Mouse (Mus musculus) hindbrain, embryonic 16.5 days (tissue): ENCODE results near the gene Cyp1a2. TPM values are rescaled to one million over a fixed set of nuclear protein-coding genes. Genes with fewer than 3 reads are reported as not detected.
A peak's percentile ranks its signal among the peaks of the same experiment; 100 is the strongest.

ENCODE experiments used
- ATAC-seq: fragments of 200-750 bp; cut with Nextera tagmentation; 2 replicates; pipeline ENCODE4 v1.8.0; 2017; ENCODE audit warnings: moderate TSS enrichment, moderate library complexity
- H3K27ac ChIP-seq: fragments of 300-500 bp; sonication (generic); 2 replicates; pipeline ENCODE4 v1.5.1; 2014; ENCODE audit warnings: low read depth, mild to moderate bottlenecking, control low read depth, low read length, moderate library complexity
- H3K27me3 ChIP-seq: fragments of 300-500 bp; sonication (generic); replicated peaks from 2 replicates; pipeline ENCODE4 v1.6.1; 2014; ENCODE audit warnings: low read length; ENCODE audit not compliant: control insufficient read depth, insufficient read depth
- H3K36me3 ChIP-seq: fragments of 300-500 bp; sonication (generic); 2 replicates; pipeline ENCODE4 v1.6.1; 2014; ENCODE audit warnings: mild to moderate bottlenecking, low read length, moderate library complexity, mixed read lengths; ENCODE audit not compliant: control insufficient read depth, insufficient read depth
- H3K4me1 ChIP-seq: fragments of 300-500 bp; sonication (generic); 2 replicates; pipeline ENCODE4 v1.6.1; 2014; ENCODE audit warnings: low read depth, low read length; ENCODE audit not compliant: control insufficient read depth, insufficient read depth
- H3K4me2 ChIP-seq: fragments of 300-500 bp; sonication (generic); 2 replicates; pipeline ENCODE4 v1.6.1; 2014; ENCODE audit warnings: mild to moderate bottlenecking, low read length, control low read depth, moderate library complexity
- H3K4me3 ChIP-seq: fragments of 300-500 bp; sonication (generic); 2 replicates; pipeline ENCODE4 v1.5.1; 2014; ENCODE audit warnings: mild to moderate bottlenecking, low read length, control low read depth, moderate library complexity
- H3K9ac ChIP-seq: fragments of 300-500 bp; sonication (generic); 2 replicates; pipeline ENCODE4 v1.6.1; 2014; ENCODE audit warnings: low read depth, mild to moderate bottlenecking, control low read depth, low read length, moderate library complexity
- H3K9me3 ChIP-seq: fragments of 300-500 bp; sonication (generic); 2 replicates; pipeline ENCODE4 v1.6.1; 2014; ENCODE audit warnings: mild to moderate bottlenecking, low read length, moderate library complexity; ENCODE audit not compliant: control insufficient read depth
- WGBS: fragments of 180-500 bp; shearing (Covaris S2); extraction: QIAGEN DNeasy Blood & Tissue Kit; methylation state at CpG from one replicate; pipeline ENCODE4 v1.1.7; 2014; 5-methylcytosine and 5-hydroxymethylcytosine counted together
- polyA plus RNA-seq: library from polyadenylated mRNA; unstranded; fragments of >200 nt; fragmentation: Nextera tagmentation; extraction: Ambion mirVana; gene quantifications from 2 replicates; pipeline ENCODE4 v1.2.1, GENCODE M21; 2015

Cyp1a2 gene
- polyA plus RNA-seq, 1 experiment from 2014 or later = not detected

- ATAC-seq = no peak
- Histone ChIP-seq H3K27me3 (no peaks in the 10 kb centered on the region), H3K4me1 (peaks cover 71% of the 10 kb centered on the region), H3K27ac (0 out of 2 replicates have a peak overlapping the region, but pooled peaks have one; percentile 14), H3K9me3 (no peaks in the 10 kb centered on the region), H3K36me3 (no peaks in the 10 kb centered on the region), H3K4me3 (no peak overlapping the region), H3K9ac (peak overlapping the region; percentile 35; the same call in 1 of the 2 replicates), H3K4me2 (no peak overlapping the region)
- 43% methylated on average over 8 of the region's 8 CpGs for WGBS
Measured at GRCm38 (mm10) chr9:57638651-57639459, 44.6 kb downstream of the Cyp1a2 start.

- Histone ChIP-seq H3K4me3 (no peak overlapping the region), H3K27ac (peak overlapping the region; percentile 42), H3K9me3 (no peaks in the 10 kb centered on the region), H3K9ac (no peak overlapping the region), H3K4me1 (peaks cover 63% of the 10 kb centered on the region), H3K4me2 (no peak overlapping the region), H3K27me3 (no peaks in the 10 kb centered on the region), H3K36me3 (no peaks in the 10 kb centered on the region)
- 41% methylated on average over 6 of the region's 6 CpGs for WGBS
- ATAC-seq = peak; percentile 41; the same call in 1 of the 2 replicates
Measured at GRCm38 (mm10) chr9:57637741-57638322, 45.7 kb downstream of the Cyp1a2 start.

- no peak overlapping the region for H3K4me3 ChIP-seq
- H3K9ac ChIP-seq = no peak overlapping the region
- WGBS = 76% methylated on average over 3 of the region's 3 CpGs
- H3K4me1 ChIP-seq = peaks cover 57% of the 10 kb centered on the region
- no peaks in the 10 kb centered on the region for H3K9me3 ChIP-seq
- ATAC-seq = no peak
- peak overlapping the region; percentile 0; the same call in 1 of the 2 replicates for H3K27ac ChIP-seq
- H3K4me2 ChIP-seq = no peak overlapping the region
- H3K36me3 ChIP-seq = no peaks in the 10 kb centered on the region
- H3K27me3 ChIP-seq = no peaks in the 10 kb centered on the region
Measured at GRCm38 (mm10) chr9:57637272-57637671, 46.2 kb downstream of the Cyp1a2 start.

- Histone ChIP-seq H3K27ac (no peak overlapping the region), H3K9ac (no peak overlapping the region), H3K36me3 (peaks cover 24% of the 10 kb centered on the region), H3K4me2 (no peak overlapping the region), H3K4me3 (no peak overlapping the region), H3K9me3 (no peaks in the 10 kb centered on the region), H3K27me3 (no peaks in the 10 kb centered on the region), H3K4me1 (peaks cover 20% of the 10 kb centered on the region)
- ATAC-seq = no peak
- 33% methylated on average over 4 of the region's 4 CpGs for WGBS
Measured at GRCm38 (mm10) chr9:57633481-57634024, 50.0 kb downstream of the Cyp1a2 start.

GRCm38 (mm10) chr9:57629118-57629874 is 54.2 kb downstream of the Cyp1a2 start:
- no peak overlapping the region for H3K27ac ChIP-seq
- H3K36me3 ChIP-seq = peaks cover 49% of the 10 kb centered on the region

GRCm38 (mm10) chr9:57628717-57629116 is 54.8 kb downstream of the Cyp1a2 start:
- no peak overlapping the region; the same call in 1 of the 2 replicates for H3K9ac ChIP-seq
- no peak overlapping the region for H3K4me3 ChIP-seq
- H3K9me3 ChIP-seq = no peaks in the 10 kb centered on the region
- peaks cover 49% of the 10 kb centered on the region for H3K36me3 ChIP-seq
- 0 out of 2 replicates have a peak, but pooled peaks cover under 1% of the 10 kb centered on the region for H3K4me1 ChIP-seq
- no peak overlapping the region for H3K4me2 ChIP-seq
- H3K27me3 ChIP-seq = no peaks in the 10 kb centered on the region
- no peak overlapping the region for H3K27ac ChIP-seq
- no peak for ATAC-seq
- WGBS = 92% methylated on average over 12 of the region's 12 CpGs

More at GRCm38 (mm10) chr9:57629118-57629874, 54.2 kb downstream of the Cyp1a2 start:
- H3K9me3 ChIP-seq = no peaks in the 10 kb centered on the region
- WGBS = 73% methylated on average over 14 of the region's 14 CpGs
- ATAC-seq = peak; percentile 67
- H3K4me3 ChIP-seq = no peak overlapping the region
- H3K27me3 ChIP-seq = no peaks in the 10 kb centered on the region
- H3K4me1 ChIP-seq = peaks cover 6% of the 10 kb centered on the region; the same call in 1 of the 2 replicates
- H3K9ac ChIP-seq = no peak overlapping the region; the same call in 1 of the 2 replicates
- H3K4me2 ChIP-seq = no peak overlapping the region

- Histone ChIP-seq H3K4me3 (no peak overlapping the region), H3K27ac (no peak overlapping the region), H3K36me3 (peaks cover 49% of the 10 kb centered on the region), H3K4me1 (no peaks in the 10 kb centered on the region), H3K9me3 (no peaks in the 10 kb centered on the region), H3K27me3 (no peaks in the 10 kb centered on the region), H3K4me2 (no peak overlapping the region), H3K9ac (no peak overlapping the region)
- WGBS = 93% methylated on average over 11 of the region's 11 CpGs
- no peak for ATAC-seq
Measured at GRCm38 (mm10) chr9:57627892-57628291, 55.6 kb downstream of the Cyp1a2 start.

GRCm38 (mm10) chr9:57627191-57627590 is 56.3 kb downstream of the Cyp1a2 start:
- WGBS = 85% methylated on average over 17 of the region's 17 CpGs
- no peak for ATAC-seq
- H3K4me2 ChIP-seq = no peak overlapping the region
- H3K4me3 ChIP-seq = no peak overlapping the region
- H3K4me1 ChIP-seq = no peaks in the 10 kb centered on the region
- H3K27ac ChIP-seq = no peak overlapping the region
- no peaks in the 10 kb centered on the region for H3K27me3 ChIP-seq
- H3K36me3 ChIP-seq = peaks cover 49% of the 10 kb centered on the region
- H3K9me3 ChIP-seq = no peaks in the 10 kb centered on the region
- H3K9ac ChIP-seq = no peak overlapping the region
